Mouse (Mus musculus) spleen, adult 2 months (tissue): ENCODE results near the gene Nek7. TPM values are rescaled to one million over a fixed set of nuclear protein-coding genes. Genes with fewer than 3 reads are reported as not detected.
A peak's percentile ranks its signal among the peaks of the same experiment; 100 is the strongest.

Experiments used
- DNase-seq, 2 experiments: peaks; one replicate each; pipeline versions ENCODE4 v3.0.0 to v3.0.0-alpha.2; 2012 to 2021; ENCODE audit warnings: low spot score in 2 of 2, low read depth in 1 of 2
- H3K27ac ChIP-seq: fragments of 200-500 bp; 2 replicates; pipeline ENCODE4 v1.5.1; 2012; ENCODE audit warnings: low read length, inconsistent platforms; ENCODE audit not compliant: insufficient read depth
- H3K27me3 ChIP-seq: fragments of 200-500 bp; 2 replicates; pipeline ENCODE4 v1.6.1; 2012; ENCODE audit warnings: mild to moderate bottlenecking, moderate library complexity, low read length, inconsistent platforms; ENCODE audit not compliant: control insufficient read depth, insufficient read depth
- H3K36me3 ChIP-seq: fragments of 200-500 bp; 2 replicates; pipeline ENCODE4 v1.6.1; 2012; ENCODE audit warnings: mild to moderate bottlenecking, low read length, inconsistent platforms; ENCODE audit not compliant: control insufficient read depth, insufficient read depth
- H3K4me1 ChIP-seq: fragments of 200-500 bp; 2 replicates; pipeline ENCODE4 v1.6.1; 2011; ENCODE audit warnings: inconsistent platforms; ENCODE audit not compliant: control insufficient read depth, insufficient read depth, insufficient read length
- H3K4me3 ChIP-seq: fragments of 200-500 bp; 2 replicates; pipeline ENCODE4 v1.5.1; 2011; ENCODE audit warnings: mild to moderate bottlenecking, inconsistent platforms; ENCODE audit not compliant: insufficient read depth, insufficient read length; ENCODE audit errors: extremely low read depth
- CTCF ChIP-seq: fragments of 200-500 bp; IDR thresholded peaks from 2 replicates; pipeline ENCODE4 v1.5.1; 2011; ENCODE audit warnings: mild to moderate bottlenecking, inconsistent platforms; ENCODE audit not compliant: insufficient read depth, insufficient read length, insufficient replicate concordance; ENCODE audit errors: extremely low read depth
- POLR2A ChIP-seq: fragments of 200-500 bp; IDR thresholded peaks from 2 replicates; pipeline ENCODE4 v1.6.1; 2011; ENCODE audit warnings: low read depth, low read length, inconsistent platforms
- WGBS: fragments of 180-500 bp; shearing (Covaris S2); methylation state at CpG from one replicate; pipeline ENCODE4 v1.1.7; 2018; 5-methylcytosine and 5-hydroxymethylcytosine counted together
- polyA plus RNA-seq: library from polyadenylated mRNA; depleted of rRNA; stranded (reverse); fragments of >200 nt; gene quantifications from 2 replicates; pipeline ENCODE4 v1.2.3, GENCODE M21; 2012

The Nek7 gene
- polyA plus RNA-seq, 1 experiment, result 6.5 TPM

DNA sequence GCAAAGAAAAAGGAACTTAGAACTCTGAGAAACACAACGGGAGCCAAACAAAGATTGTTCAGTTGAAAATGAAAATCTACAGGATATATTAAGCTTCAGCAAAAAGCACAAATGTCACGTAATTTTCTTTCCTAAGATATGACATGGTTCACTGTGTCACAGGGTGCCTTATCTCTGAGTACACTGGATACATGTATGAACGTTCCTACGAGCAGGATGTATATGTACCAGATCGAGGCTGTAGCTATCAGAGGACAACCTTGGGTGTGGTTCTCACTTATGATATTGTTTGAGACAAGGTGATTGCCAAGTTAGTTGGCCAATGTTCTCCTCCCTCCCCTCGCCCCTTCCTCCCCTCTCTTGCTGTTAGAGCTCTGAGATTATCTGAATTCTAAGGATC, 55.3 kb downstream of the Nek7 start:
- Histone ChIP-seq H3K27me3 (no peaks in the 10 kb centered on the region), H3K27ac (no peak overlapping the region), H3K36me3 (no peaks in the 10 kb centered on the region; the same call in 1 of the 2 replicates), H3K4me1 (peaks cover 4% of the 10 kb centered on the region; the same call in 1 of the 2 replicates), H3K4me3 (no peak overlapping the region)
- no peak for TF ChIP-seq CTCF
- TF ChIP-seq POLR2A, result no peak
- no peak for DNase-seq
- 80% methylated on average over 6 of the region's 6 CpGs for WGBS

DNA sequence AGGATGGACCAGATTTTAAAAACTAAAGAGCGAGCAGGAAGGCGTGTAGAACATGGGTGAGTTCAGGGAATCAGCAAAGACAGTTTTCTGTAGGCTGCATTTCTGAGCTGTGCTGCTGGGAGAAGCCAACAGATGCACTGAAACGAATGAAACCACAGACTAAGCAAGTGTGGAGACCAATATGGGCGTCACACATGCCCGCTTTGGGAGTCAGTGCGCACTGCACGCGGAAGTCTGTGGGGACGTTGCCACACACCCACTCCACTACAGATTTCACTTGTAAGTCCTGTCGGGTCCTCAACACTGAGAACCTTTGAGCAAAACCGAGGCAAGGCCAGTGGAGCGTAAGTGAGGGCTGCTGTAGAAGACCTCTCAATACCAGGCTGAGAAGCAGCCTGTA, 59.2 kb downstream of the Nek7 start:
- 84% methylated on average over 12 of the region's 12 CpGs for WGBS
- no peak overlapping the region for H3K4me3 ChIP-seq
- no peaks in the 10 kb centered on the region for H3K36me3 ChIP-seq
- peak overlapping the region; percentile 20; the same call in 1 of the 2 replicates for H3K27ac ChIP-seq
- H3K27me3 ChIP-seq, result no peaks in the 10 kb centered on the region
- DNase-seq, result no peak
- no peak for TF ChIP-seq POLR2A
- no peak for TF ChIP-seq CTCF
- peaks cover 9% of the 10 kb centered on the region for H3K4me1 ChIP-seq

DNA sequence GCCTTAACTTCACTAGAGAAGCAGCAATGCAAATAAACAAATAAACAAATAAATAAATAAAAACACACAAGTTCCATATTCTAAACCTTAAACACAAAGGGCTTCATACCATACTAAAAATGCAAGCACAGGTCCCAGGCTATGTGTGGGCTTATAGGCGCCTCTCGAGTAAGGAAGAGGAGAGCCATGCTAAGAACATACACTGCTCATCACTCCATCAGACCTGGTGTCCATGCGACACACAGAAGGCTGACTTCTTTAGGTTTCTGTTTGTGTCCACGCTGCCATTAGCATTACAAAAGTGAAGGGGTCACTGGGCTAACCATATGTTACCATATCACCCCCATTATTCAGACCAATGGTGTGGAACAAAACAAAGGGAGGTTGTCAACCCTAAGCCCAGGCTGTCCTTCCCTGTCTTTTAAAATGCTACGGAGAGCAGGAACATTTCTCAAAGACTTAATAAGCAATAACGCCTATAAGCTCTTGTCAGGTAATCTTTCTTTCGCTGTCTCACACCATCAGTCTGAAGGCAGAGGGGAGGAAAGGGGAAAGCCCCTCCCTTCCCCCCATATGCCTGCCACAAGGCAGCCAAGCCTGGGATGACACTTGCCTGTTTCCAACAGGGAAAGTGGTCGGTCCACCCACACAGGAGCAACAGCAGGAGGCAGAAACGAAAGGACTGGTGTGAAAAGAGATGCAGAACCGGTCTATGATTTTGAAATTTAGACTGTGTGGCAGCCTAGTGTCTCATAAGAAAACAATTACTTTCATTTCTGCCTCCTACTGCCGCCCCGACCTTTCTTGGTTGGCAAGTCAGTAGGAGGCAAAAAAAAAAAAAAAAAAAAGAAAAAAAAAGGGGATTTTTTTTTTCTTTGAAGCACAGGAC, 60.5 kb downstream of the Nek7 start:
- TF ChIP-seq CTCF, result no peak
- TF ChIP-seq POLR2A, result no peak
- Histone ChIP-seq H3K4me3 (peak overlapping the region; percentile 57; the same call in 1 of the 2 replicates), H3K36me3 (no peaks in the 10 kb centered on the region), H3K27me3 (no peaks in the 10 kb centered on the region), H3K4me1 (peaks cover 9% of the 10 kb centered on the region), H3K27ac (peak overlapping the region; percentile 88)
- no peak for DNase-seq
- WGBS, result 54% methylated on average over 12 of the region's 12 CpGs

DNA sequence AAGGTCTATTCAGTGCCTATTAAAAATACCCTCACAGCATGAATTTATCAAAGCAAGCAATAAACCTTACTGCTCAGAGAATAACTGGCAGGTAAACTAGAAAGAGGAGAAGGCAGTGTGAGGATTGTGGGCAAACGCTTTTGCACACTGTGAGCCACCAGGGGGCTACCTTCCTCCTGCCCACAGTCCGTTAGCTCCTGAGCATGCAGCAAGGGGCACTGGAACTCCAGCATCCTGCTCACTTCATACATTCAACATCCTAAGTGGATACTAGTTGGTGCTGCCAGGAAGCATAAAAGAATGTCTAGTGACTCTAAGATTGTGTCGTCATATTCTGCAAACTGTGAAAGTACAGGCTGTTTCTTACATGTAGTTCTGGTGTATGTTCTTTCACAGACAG, 61.6 kb downstream of the Nek7 start:
- 81% methylated on average over 3 of the region's 3 CpGs for WGBS
- TF ChIP-seq POLR2A (no peak), CTCF (peak; percentile 60; the same call in 1 of the 2 replicates)
- Histone ChIP-seq H3K36me3 (no peaks in the 10 kb centered on the region), H3K4me1 (peaks cover 9% of the 10 kb centered on the region), H3K27ac (no peak overlapping the region), H3K4me3 (no peak overlapping the region), H3K27me3 (no peaks in the 10 kb centered on the region)
- no peak for DNase-seq

DNA sequence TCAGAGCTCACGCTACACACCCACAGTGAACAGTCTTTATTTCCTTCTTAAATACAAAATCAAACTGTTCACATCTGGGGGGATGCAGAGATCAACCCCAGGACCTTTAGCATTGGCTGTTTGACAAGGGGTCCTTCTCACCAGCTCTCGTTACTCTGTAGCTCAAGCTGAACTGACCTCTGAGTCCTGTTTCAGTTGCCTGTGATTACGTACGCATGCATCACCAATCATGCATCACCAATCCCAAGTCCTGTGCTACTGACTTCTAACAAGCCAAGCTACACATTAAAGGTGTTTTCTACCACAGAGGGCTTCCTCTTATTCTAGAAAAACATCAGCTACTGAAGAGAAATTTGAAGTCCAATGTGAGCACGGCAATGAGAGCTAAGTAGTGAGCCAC, 65.0 kb downstream of the Nek7 start:
- WGBS, result 59% methylated on average over 5 of the region's 5 CpGs
- H3K27me3 ChIP-seq, result no peaks in the 10 kb centered on the region
- no peak overlapping the region for H3K4me3 ChIP-seq
- TF ChIP-seq CTCF, result no peak
- TF ChIP-seq POLR2A, result no peak
- no peak for DNase-seq
- peaks cover 9% of the 10 kb centered on the region for H3K4me1 ChIP-seq
- no peaks in the 10 kb centered on the region for H3K36me3 ChIP-seq
- no peak overlapping the region for H3K27ac ChIP-seq

DNA sequence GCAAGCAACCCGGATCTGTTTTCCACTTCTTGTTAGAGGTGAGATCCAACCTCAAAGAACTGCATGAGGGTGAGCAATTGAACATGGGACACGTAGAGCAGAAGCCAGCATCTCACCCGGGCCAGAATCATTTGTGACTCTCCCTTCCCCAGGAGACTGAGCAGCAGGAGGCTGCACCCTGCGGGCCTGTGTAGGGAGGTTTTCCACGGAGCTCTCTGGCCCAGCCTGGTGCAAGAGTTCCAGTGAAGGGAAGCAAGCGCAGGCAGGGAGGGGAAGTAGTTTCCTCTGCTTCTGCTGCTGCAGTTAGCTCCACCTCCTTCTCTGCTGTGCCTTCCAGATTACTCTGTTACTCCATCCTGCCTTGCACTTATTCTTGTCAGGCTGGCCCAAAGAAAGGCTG, 69.8 kb downstream of the Nek7 start:
- H3K36me3 ChIP-seq, result no peaks in the 10 kb centered on the region
- no peak for DNase-seq
- TF ChIP-seq POLR2A (no peak), CTCF (no peak)
- 29% methylated on average over 6 of the region's 6 CpGs for WGBS
- H3K27me3 ChIP-seq, result no peaks in the 10 kb centered on the region
- H3K4me3 ChIP-seq, result no peak overlapping the region
- H3K27ac ChIP-seq, result no peak overlapping the region
- H3K4me1 ChIP-seq, result peaks cover 4% of the 10 kb centered on the region; the same call in 1 of the 2 replicates

DNA sequence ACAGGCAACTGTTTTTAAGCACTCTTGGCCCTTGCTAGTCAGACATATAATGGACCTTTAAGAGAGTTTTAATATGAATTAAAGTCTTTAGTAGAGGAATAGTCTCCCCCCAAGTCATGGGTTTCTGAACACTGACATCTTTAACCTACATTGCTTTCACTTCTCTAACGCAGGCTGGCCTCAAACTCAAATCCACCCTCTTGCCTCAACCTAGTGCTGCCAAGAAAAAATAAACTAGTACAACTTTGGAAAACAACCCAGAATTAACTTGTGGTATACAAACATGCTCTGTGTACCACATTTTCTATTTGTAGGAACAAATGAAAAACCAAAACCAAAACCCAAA, 77.8 kb downstream of the Nek7 start:
- Histone ChIP-seq H3K27ac (peak overlapping the region; percentile 66; the same call in 1 of the 2 replicates), H3K4me1 (peaks cover 11% of the 10 kb centered on the region), H3K4me3 (no peak overlapping the region), H3K27me3 (no peaks in the 10 kb centered on the region), H3K36me3 (no peaks in the 10 kb centered on the region; the same call in none of the 2 replicates)
- TF ChIP-seq POLR2A, result no peak
- no peak for DNase-seq
- 22% methylated on average over 1 of the region's 1 CpGs for WGBS
